Mouse (Mus musculus): Measurements from ENCODE around the gene Cyp4x1.

Gene Cyp4x1

GRCm38 (mm10) chr4:115056371-115056920 is 77.6 kb downstream of the Cyp4x1 start, which contains the start of gene Tal1:
Gene Tal1 (plus strand): TSS chr4:115056426.
- DNase-seq, result no peak
